Comparison of ENCODE assay signal across 10 mouse cellular contexts in genomic region chr7:73419375-73419774, GRCm38 (mm10). TPM values are rescaled to one million over a fixed set of nuclear protein-coding genes. Genes with fewer than 3 reads are reported as not detected.
DNase-seq lines count a peak whose midpoint lies in the region; ATAC-seq and TF ChIP-seq lines count a peak whose summit lies in the region.
"Had no signal": no experiment of that assay in that cellular context is flagged by ENCODE, and none has a peak within 500 bp of the region (broad histone marks: within the 10 kb centered on the region; RNA-seq: fewer than 3 reads in every experiment).

No protein-coding gene starts in this region.

- no peaks in the 10 kb centered on the region for H3K27me3 ChIP-seq in kidney, embryonic 14.5 days (ENCODE audit: control insufficient read depth, insufficient read depth, low read length)
- H3K27me3 ChIP-seq in ES-Bruce4 (ENCODE audit: control insufficient read depth, insufficient read depth, low read length, poor library complexity, severe bottlenecking), result no peaks in the 10 kb centered on the region
- H3K27me3 ChIP-seq in embryonic facial prominence, embryonic 14.5 days (replicated peaks; ENCODE audit: control insufficient read depth, insufficient read depth, low read length), result no peaks in the 10 kb centered on the region
- H3K27me3 ChIP-seq in midbrain, embryonic 12.5 days, result no peaks in the 10 kb centered on the region

- TF ChIP-seq EP300 in ES-Bruce4 (IDR thresholded peaks at IDR 0.05; ENCODE audit: insufficient read depth, low read depth, low read length), result no peak

- H3K9me3 ChIP-seq in kidney, embryonic 14.5 days (ENCODE audit: control insufficient read depth, low read length), result no peaks in the 10 kb centered on the region
- H3K9me3 ChIP-seq in ES-Bruce4 (replicated peaks; ENCODE audit: control insufficient read depth, insufficient read depth, low read length, poor library complexity, severe bottlenecking), result no peaks in the 10 kb centered on the region
- H3K9me3 ChIP-seq in embryonic facial prominence, embryonic 14.5 days (ENCODE audit: control insufficient read depth, low read length), result no peaks in the 10 kb centered on the region
- H3K9me3 ChIP-seq in midbrain, embryonic 12.5 days, result no peaks in the 10 kb centered on the region

- H3K4me1 ChIP-seq in kidney, embryonic 14.5 days (ENCODE audit: control insufficient read depth, insufficient read depth, low read length), result peaks cover 8% of the 10 kb centered on the region; the same call in 1 of the 2 replicates
- peaks cover 3% of the 10 kb centered on the region for H3K4me1 ChIP-seq in ES-Bruce4 (ENCODE audit: control insufficient read depth, insufficient read depth, low read length)
- H3K4me1 ChIP-seq in embryonic facial prominence, embryonic 14.5 days (ENCODE audit: control insufficient read depth, insufficient read depth, low read length), result peaks cover 12% of the 10 kb centered on the region; the same call in 1 of the 2 replicates
- peaks cover 55% of the 10 kb centered on the region for H3K4me1 ChIP-seq in midbrain, embryonic 12.5 days

- ATAC-seq in kidney, embryonic 14.5 days (ENCODE audit: low FRiP score, low TSS enrichment), result peak; percentile 10; the same call in 1 of the 2 replicates
- peak; percentile 22; the same call in 1 of the 2 replicates for ATAC-seq in embryonic facial prominence, embryonic 14.5 days (ENCODE audit: low read depth)
- peak; percentile 27; the same call in 1 of the 2 replicates for ATAC-seq in midbrain, embryonic 12.5 days (ENCODE audit: low FRiP score, low read depth)
- no peak for ATAC-seq in megakaryocyte, adult 5-6 weeks (ENCODE audit: poor library complexity, severe bottlenecking)
- ATAC-seq in megakaryocyte progenitor cell, adult 5-6 weeks (replicated peaks; ENCODE audit: poor library complexity), result no peak

- peaks cover 30% of the 10 kb centered on the region for H3K36me3 ChIP-seq in kidney, embryonic 14.5 days (ENCODE audit: control insufficient read depth, insufficient read depth, low read length)
- no peaks in the 10 kb centered on the region for H3K36me3 ChIP-seq in ES-Bruce4 (ENCODE audit: control insufficient read depth, insufficient read depth, low read length, poor library complexity, severe bottlenecking)
- H3K36me3 ChIP-seq in embryonic facial prominence, embryonic 14.5 days (ENCODE audit: control insufficient read depth, insufficient read depth, low read length), result peaks cover 44% of the 10 kb centered on the region
- H3K36me3 ChIP-seq in midbrain, embryonic 12.5 days, result peaks cover 67% of the 10 kb centered on the region

- no peak for TF ChIP-seq POLR2A in ES-Bruce4 (IDR thresholded peaks at IDR 0.05; ENCODE audit: insufficient read depth, low read length)

- H3K9ac ChIP-seq in kidney, embryonic 14.5 days (ENCODE audit: low read depth, low read length), result no peak overlapping the region
- H3K9ac ChIP-seq in ES-Bruce4 (ENCODE audit: low read depth, poor library complexity, severe bottlenecking), result no peak overlapping the region
- H3K9ac ChIP-seq in embryonic facial prominence, embryonic 14.5 days (ENCODE audit: low read depth, low read length), result no peak overlapping the region
- H3K9ac ChIP-seq in midbrain, embryonic 12.5 days (replicated peaks), result no peak overlapping the region

- no peak for DNase-seq in kidney, adult 9 months
- peak; percentile 46 for DNase-seq in embryonic facial prominence, embryonic 14.5 days (ENCODE audit: low spot score)
- no peak for DNase-seq in spleen, adult 18-20 months
- DNase-seq: left cerebral cortex, postnatal 4 days had no signal

- peak; percentile 10 for TF ChIP-seq CTCF in ES-Bruce4 (IDR thresholded peaks at IDR 0.05; ENCODE audit: low read depth, low read length)

- H3K27ac ChIP-seq in kidney, embryonic 14.5 days (ENCODE audit: low read depth, low read length), result no peak overlapping the region
- no peak overlapping the region for H3K27ac ChIP-seq in ES-Bruce4 (ENCODE audit: insufficient read depth, low read length)
- H3K27ac ChIP-seq in embryonic facial prominence, embryonic 14.5 days (replicated peaks; ENCODE audit: low read depth, low read length), result no peak overlapping the region
- H3K27ac ChIP-seq in midbrain, embryonic 12.5 days (replicated peaks), result peak overlapping the region; percentile 64

- H3K4me2 ChIP-seq in kidney, embryonic 14.5 days (replicated peaks; ENCODE audit: low read depth, low read length), result no peak overlapping the region
- H3K4me2 ChIP-seq in embryonic facial prominence, embryonic 14.5 days (ENCODE audit: low read depth, low read length), result no peak overlapping the region
- no peak overlapping the region for H3K4me2 ChIP-seq in midbrain, embryonic 12.5 days (replicated peaks)

- WGBS in kidney, embryonic 14.5 days, result 53% methylated on average over 7 of the region's 7 CpGs
- 40% methylated on average over 7 of the region's 7 CpGs for WGBS in embryonic facial prominence, embryonic 14.5 days
- 29% methylated on average over 7 of the region's 7 CpGs for WGBS in midbrain, embryonic 12.5 days

- H3K4me3 ChIP-seq in kidney, embryonic 14.5 days (ENCODE audit: low read length), result no peak overlapping the region
- H3K4me3 ChIP-seq in ES-Bruce4 (ENCODE audit: low read depth, low read length), result no peak overlapping the region
- no peak overlapping the region for H3K4me3 ChIP-seq in embryonic facial prominence, embryonic 14.5 days (ENCODE audit: low read depth, low read length)
- no peak overlapping the region for H3K4me3 ChIP-seq in midbrain, embryonic 12.5 days
- H3K4me3 ChIP-seq: erythroblast, embryonic 14.5 days had no signal

RNA-seq across cellular contexts. Expression of gene Rgma, which starts 44.1 kb away (rescaled TPM):
- polyA plus RNA-seq in kidney, embryonic 14.5 days (2014; fragmentation: Nextera tagmentation; extraction: Ambion mirVana), result 17.3 and 18.7 TPM in 2 replicates
- polyA plus RNA-seq in ES-Bruce4 (2011; ENCODE audit: insufficient read depth, insufficient read length, low read depth, missing spikeins), result 5.5 and 5.8 TPM in 2 replicates
- 19.6 and 26.1 TPM in 2 replicates for polyA plus RNA-seq in embryonic facial prominence, embryonic 14.5 days (2014; fragmentation: Nextera tagmentation; extraction: Ambion mirVana)
- polyA plus RNA-seq in midbrain, embryonic 12.5 days (2016; fragmentation: Nextera tagmentation; extraction: Ambion mirVana), result 55.7 and 62.9 TPM in 2 replicates
- total RNA-seq in megakaryocyte, adult 5-6 weeks (2015), result not detected in 2 replicates
- not detected in 2 replicates for total RNA-seq in megakaryocyte, adult 5-6 weeks (2017)
- not detected in 2 replicates for total RNA-seq in megakaryocyte progenitor cell, adult 5-6 weeks (2015)
- total RNA-seq in megakaryocyte progenitor cell, adult 5-6 weeks (2017), result not detected in 2 replicates
- polyA plus RNA-seq: erythroblast, embryonic 14.5 days had no signal

Comparison
In these comparisons a context has a peak if more than half of its experiments do, and no peak if none do; other contexts are left out.
1. ATAC-seq: peak in kidney, embryonic 14.5 days (single experiment), embryonic facial prominence, embryonic 14.5 days (single experiment) and midbrain, embryonic 12.5 days (single experiment); none in megakaryocyte, adult 5-6 weeks (single experiment) and megakaryocyte progenitor cell, adult 5-6 weeks (single experiment).